ENCODE assay signal across 20 mouse cellular contexts in the genomic region with DNA sequence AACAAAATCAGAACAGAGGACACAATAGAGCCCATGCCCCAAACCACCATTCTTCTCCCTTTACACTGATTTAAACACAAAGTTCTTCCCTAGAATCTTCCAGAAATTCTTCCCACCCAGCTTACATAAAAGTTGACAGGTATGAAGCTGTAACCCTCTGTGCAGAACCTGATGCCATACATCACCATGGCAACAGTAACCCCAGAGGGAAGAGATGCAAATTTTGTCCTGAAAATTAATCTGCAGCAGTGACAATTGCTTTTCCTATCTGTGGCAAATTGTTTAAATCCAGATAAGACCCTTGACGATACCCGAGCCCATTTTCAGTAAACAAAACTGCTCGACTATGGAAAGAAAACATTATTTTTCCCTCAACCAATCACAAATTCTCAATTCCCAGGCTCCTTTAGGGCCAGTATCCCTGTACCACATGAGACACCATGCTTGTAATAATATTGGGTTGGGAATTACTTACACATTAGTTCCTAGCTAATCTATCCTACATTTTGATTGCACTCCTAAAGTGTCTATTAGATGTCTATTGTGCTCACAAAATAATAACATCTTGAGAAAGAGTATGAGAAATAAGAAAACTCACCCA. TPM values are rescaled to one million over a fixed set of nuclear protein-coding genes. Genes with fewer than 3 reads are reported as not detected.
DNase-seq lines count a peak whose midpoint lies in the region; ATAC-seq and TF ChIP-seq lines count a peak whose summit lies in the region.
"Had no signal": no experiment of that assay in that cellular context is flagged by ENCODE, and none has a peak within 500 bp of the region (broad histone marks: within the 10 kb centered on the region; RNA-seq: fewer than 3 reads in every experiment).

No protein-coding gene starts in this region.

- no peak for TF ChIP-seq EP300 in stomach, postnatal 0 days (optimal IDR thresholded peaks at IDR 0.05)

- H3K4me2 ChIP-seq in embryonic facial prominence, embryonic 14.5 days (ENCODE audit: low read depth, low read length) = no peak overlapping the region
- H3K4me2 ChIP-seq in midbrain, embryonic 13.5 days (replicated peaks) = no peak overlapping the region
- H3K4me2 ChIP-seq in hindbrain, postnatal 0 days (ENCODE audit: low read depth, low read length) = no peak overlapping the region
- no peak overlapping the region for H3K4me2 ChIP-seq in stomach, postnatal 0 days (replicated peaks; ENCODE audit: low read depth)
- H3K4me2 ChIP-seq: liver, embryonic 11.5 days; lung, embryonic 14.5 days had no signal

- no peak for DNase-seq in embryonic facial prominence, embryonic 14.5 days (ENCODE audit: low spot score)
- no peak for DNase-seq in embryonic facial prominence, embryonic 10.5 days (ENCODE audit: low spot score)
- no peak for DNase-seq in midbrain, embryonic 10.5 days (ENCODE audit: low spot score)
- DNase-seq in hindbrain, postnatal 0 days (ENCODE audit: low spot score) = peak; percentile 60
- no peak for DNase-seq in stomach, postnatal 0 days (ENCODE audit: low spot score)
- no peak for DNase-seq in lung, adult 2 months
- no peak for DNase-seq in cerebellum, adult 9-10 months
- DNase-seq: adrenal gland, adult 8-10 months; cerebellum, adult 11-12 months; gastrocnemius, postnatal 14 days; heart, adult 18-20 months; heart, postnatal 4 days; lung, postnatal 36 days; right cerebral cortex, adult 18-20 months; thymus, postnatal 25 days had no signal

- H3K4me1 ChIP-seq in embryonic facial prominence, embryonic 14.5 days (ENCODE audit: control insufficient read depth, insufficient read depth, low read length) = no peaks in the 10 kb centered on the region
- H3K4me1 ChIP-seq in embryonic facial prominence, embryonic 10.5 days = no peaks in the 10 kb centered on the region
- H3K4me1 ChIP-seq in midbrain, embryonic 13.5 days (replicated peaks) = peaks cover 21% of the 10 kb centered on the region
- peaks cover 15% of the 10 kb centered on the region for H3K4me1 ChIP-seq in midbrain, embryonic 10.5 days
- 0 out of 2 replicates have a peak, but pooled peaks cover 4% of the 10 kb centered on the region for H3K4me1 ChIP-seq in hindbrain, postnatal 0 days (ENCODE audit: insufficient read depth, low read length)
- no peaks in the 10 kb centered on the region for H3K4me1 ChIP-seq in stomach, postnatal 0 days (replicated peaks; ENCODE audit: control insufficient read depth, insufficient read depth)
- no peaks in the 10 kb centered on the region for H3K4me1 ChIP-seq in lung, adult 2 months (ENCODE audit: control insufficient read depth, insufficient read depth, low read length)

- WGBS in embryonic facial prominence, embryonic 14.5 days = 57% methylated on average over 3 of the region's 3 CpGs
- WGBS in embryonic facial prominence, embryonic 10.5 days = 76% methylated on average over 3 of the region's 3 CpGs
- WGBS in midbrain, embryonic 13.5 days = 37% methylated on average over 3 of the region's 3 CpGs
- 87% methylated on average over 3 of the region's 3 CpGs for WGBS in midbrain, embryonic 10.5 days
- WGBS in hindbrain, postnatal 0 days = 24% methylated on average over 3 of the region's 3 CpGs
- 28% methylated on average over 3 of the region's 3 CpGs for WGBS in stomach, postnatal 0 days
- 51% methylated on average over 3 of the region's 3 CpGs for WGBS in lung, adult 2 months

- H3K4me3 ChIP-seq in embryonic facial prominence, embryonic 14.5 days (ENCODE audit: low read depth, low read length) = no peak overlapping the region
- no peak overlapping the region for H3K4me3 ChIP-seq in embryonic facial prominence, embryonic 10.5 days
- H3K4me3 ChIP-seq in midbrain, embryonic 13.5 days (replicated peaks) = no peak overlapping the region
- no peak overlapping the region for H3K4me3 ChIP-seq in midbrain, embryonic 10.5 days
- H3K4me3 ChIP-seq in hindbrain, postnatal 0 days (ENCODE audit: low read length) = no peak overlapping the region
- no peak overlapping the region for H3K4me3 ChIP-seq in stomach, postnatal 0 days (ENCODE audit: low read depth, low read length)
- no peak overlapping the region for H3K4me3 ChIP-seq in lung, adult 2 months (replicated peaks; ENCODE audit: extremely low read depth, low read depth, low read length)

- no peak overlapping the region for H3K9ac ChIP-seq in embryonic facial prominence, embryonic 14.5 days (ENCODE audit: low read depth, low read length)
- H3K9ac ChIP-seq in midbrain, embryonic 13.5 days (replicated peaks) = no peak overlapping the region
- no peak overlapping the region for H3K9ac ChIP-seq in hindbrain, postnatal 0 days (replicated peaks; ENCODE audit: low read length)
- no peak overlapping the region for H3K9ac ChIP-seq in stomach, postnatal 0 days (ENCODE audit: low read length)
- H3K9ac ChIP-seq: lung, embryonic 14.5 days had no signal

- H3K27me3 ChIP-seq in embryonic facial prominence, embryonic 14.5 days (replicated peaks; ENCODE audit: control insufficient read depth, insufficient read depth, low read length) = no peaks in the 10 kb centered on the region
- no peaks in the 10 kb centered on the region for H3K27me3 ChIP-seq in embryonic facial prominence, embryonic 10.5 days (replicated peaks; ENCODE audit: low read depth, poor library complexity, severe bottlenecking)
- H3K27me3 ChIP-seq in midbrain, embryonic 13.5 days = no peaks in the 10 kb centered on the region
- no peaks in the 10 kb centered on the region for H3K27me3 ChIP-seq in midbrain, embryonic 10.5 days (ENCODE audit: low read depth, poor library complexity, severe bottlenecking)
- no peaks in the 10 kb centered on the region for H3K27me3 ChIP-seq in hindbrain, postnatal 0 days (ENCODE audit: insufficient read depth, low read length)
- H3K27me3 ChIP-seq in stomach, postnatal 0 days (ENCODE audit: control insufficient read depth, insufficient read depth, low read length) = no peaks in the 10 kb centered on the region

- H3K9me3 ChIP-seq in embryonic facial prominence, embryonic 14.5 days (ENCODE audit: control insufficient read depth, low read length) = no peaks in the 10 kb centered on the region
- H3K9me3 ChIP-seq in embryonic facial prominence, embryonic 10.5 days = no peaks in the 10 kb centered on the region
- no peaks in the 10 kb centered on the region for H3K9me3 ChIP-seq in midbrain, embryonic 13.5 days
- H3K9me3 ChIP-seq in midbrain, embryonic 10.5 days (replicated peaks) = no peaks in the 10 kb centered on the region
- no peaks in the 10 kb centered on the region for H3K9me3 ChIP-seq in hindbrain, postnatal 0 days (ENCODE audit: low read length)
- no peaks in the 10 kb centered on the region for H3K9me3 ChIP-seq in stomach, postnatal 0 days (ENCODE audit: control insufficient read depth, low read length)

- no peak for TF ChIP-seq CTCF in hindbrain, postnatal 0 days (IDR thresholded peaks at IDR 0.05; ENCODE audit: low read depth)
- no peak for TF ChIP-seq CTCF in stomach, postnatal 0 days (IDR thresholded peaks at IDR 0.05; ENCODE audit: low read depth)
- no peak for TF ChIP-seq CTCF in lung, adult 2 months (IDR thresholded peaks at IDR 0.05; ENCODE audit: insufficient read depth, low read length)

- no peak for TF ChIP-seq POLR2A in lung, adult 2 months (IDR thresholded peaks at IDR 0.05; ENCODE audit: borderline replicate concordance, extremely low read depth, low read depth, low read length)

- 0 out of 2 replicates have a peak, but pooled peaks have one; percentile 44 for ATAC-seq in embryonic facial prominence, embryonic 14.5 days (ENCODE audit: low read depth)
- ATAC-seq in midbrain, embryonic 13.5 days = peak; percentile 71
- ATAC-seq in hindbrain, postnatal 0 days = 0 out of 2 replicates have a peak, but pooled peaks have one; percentile 35
- ATAC-seq in stomach, postnatal 0 days (ENCODE audit: low FRiP score, low TSS enrichment) = no peak

- H3K36me3 ChIP-seq in embryonic facial prominence, embryonic 14.5 days (ENCODE audit: control insufficient read depth, insufficient read depth, low read length) = no peaks in the 10 kb centered on the region
- H3K36me3 ChIP-seq in embryonic facial prominence, embryonic 10.5 days (replicated peaks) = no peaks in the 10 kb centered on the region
- H3K36me3 ChIP-seq in midbrain, embryonic 13.5 days = no peaks in the 10 kb centered on the region
- no peaks in the 10 kb centered on the region for H3K36me3 ChIP-seq in midbrain, embryonic 10.5 days
- no peaks in the 10 kb centered on the region for H3K36me3 ChIP-seq in hindbrain, postnatal 0 days (ENCODE audit: insufficient read depth, low read length)
- H3K36me3 ChIP-seq in stomach, postnatal 0 days (ENCODE audit: control insufficient read depth, insufficient read depth, low read length) = no peaks in the 10 kb centered on the region

- no peak overlapping the region for H3K27ac ChIP-seq in embryonic facial prominence, embryonic 14.5 days (replicated peaks; ENCODE audit: low read depth, low read length)
- H3K27ac ChIP-seq in embryonic facial prominence, embryonic 10.5 days (replicated peaks) = no peak overlapping the region
- H3K27ac ChIP-seq in midbrain, embryonic 13.5 days = peak overlapping the region; percentile 56
- no peak overlapping the region for H3K27ac ChIP-seq in midbrain, embryonic 10.5 days (replicated peaks)
- H3K27ac ChIP-seq in hindbrain, postnatal 0 days = no peak overlapping the region
- no peak overlapping the region for H3K27ac ChIP-seq in stomach, postnatal 0 days (replicated peaks)
- H3K27ac ChIP-seq: kidney, postnatal 0 days had no signal

RNA-seq across cellular contexts. Expression of gene Wdr72, which starts 52.6 kb away (rescaled TPM):
- polyA plus RNA-seq in embryonic facial prominence, embryonic 14.5 days (2014; fragmentation: Nextera tagmentation; extraction: Ambion mirVana) = 0.50 and 0.86 TPM in 2 replicates
- 0.26 and 0.36 TPM in 2 replicates for polyA plus RNA-seq in embryonic facial prominence, embryonic 10.5 days (2016; fragmentation: Nextera tagmentation; extraction: Ambion mirVana)
- 0.52 and 0.95 TPM in 2 replicates for polyA plus RNA-seq in midbrain, embryonic 13.5 days (2015; fragmentation: Nextera tagmentation; extraction: Ambion mirVana)
- 0.70 and 0.75 TPM in 2 replicates for polyA plus RNA-seq in midbrain, embryonic 10.5 days (2016; fragmentation: Nextera tagmentation; extraction: Ambion mirVana)
- total RNA-seq in hindbrain, postnatal 0 days (2014; rRNA removed) = 0.25 and 0.58 TPM in 2 replicates
- polyA plus RNA-seq in hindbrain, postnatal 0 days (2015; fragmentation: Nextera tagmentation; extraction: Ambion mirVana) = 1.1 and 1.2 TPM in 2 replicates
- 0.85 and 1.2 TPM in 2 replicates for polyA plus RNA-seq in stomach, postnatal 0 days (2015; fragmentation: Nextera tagmentation; extraction: Ambion mirVana)
- polyA plus RNA-seq in lung, adult 2 months (2012; rRNA removed) = 0.32 and 0.35 TPM in 2 replicates
- total RNA-seq: gastrocnemius, postnatal 14 days; megakaryocyte-erythroid progenitor cell, adult 5-6 weeks had no signal
